Mouse (Mus musculus) lung, adult 2 months (tissue): Measurements from ENCODE around the gene Tnfsf4.

Source experiments
- CTCF ChIP-seq: fragments of 200-500 bp; IDR thresholded peaks from 2 replicates; pipeline ENCODE4 v1.5.1; 2011; ENCODE audit warnings: mild to moderate bottlenecking, low read length, control low read depth; ENCODE audit not compliant: insufficient read depth
- POLR2A ChIP-seq: fragments of 200-500 bp; IDR thresholded peaks from 2 replicates; pipeline ENCODE4 v1.6.1; 2011; ENCODE audit warnings: low read depth, mild to moderate bottlenecking, control low read depth, low read length, borderline replicate concordance; ENCODE audit errors: extremely low read depth

DNA sequence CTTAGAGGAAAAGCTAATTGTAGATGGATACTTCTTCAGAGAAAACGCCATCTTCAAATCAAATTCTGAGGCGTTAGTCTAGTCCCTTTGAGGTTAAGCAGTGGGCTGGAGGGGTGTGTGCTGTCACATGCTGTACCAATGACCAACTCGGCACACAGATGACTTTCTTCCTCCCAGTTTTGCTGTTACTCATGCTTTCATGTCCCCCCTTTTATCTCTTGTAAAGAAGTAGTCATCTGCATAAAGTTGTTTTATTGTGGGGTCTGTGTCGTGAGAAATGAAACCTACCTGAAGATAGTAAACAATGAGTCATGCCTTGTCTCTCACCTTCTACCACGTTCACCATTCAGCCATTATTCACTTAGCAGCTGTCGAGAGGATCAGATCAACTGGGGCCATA lies 41.3 kb downstream of the Tnfsf4 start:
- TF ChIP-seq CTCF: no peak
- TF ChIP-seq POLR2A: no peak
